Mouse (Mus musculus) stomach, embryonic 15.5 days (tissue): Measurements from ENCODE around the gene Samm50. TPM values are rescaled to one million over a fixed set of nuclear protein-coding genes. Genes with fewer than 3 reads are reported as not detected.

Experiments
- ATAC-seq: fragments of 200-750 bp; cut with Nextera tagmentation; 2 replicates; pipeline ENCODE4 v1.8.0; 2017; ENCODE audit warnings: low read depth, moderate number of reproducible peaks, moderate TSS enrichment; ENCODE audit not compliant: insufficient read depth, low FRiP score
- H3K27ac ChIP-seq: fragments of 300-500 bp; sonication (generic); 2 replicates; pipeline ENCODE4 v1.5.1; 2015; ENCODE audit warnings: mild to moderate bottlenecking, inconsistent platforms
- H3K27me3 ChIP-seq: fragments of 300-500 bp; sonication (generic); replicated peaks from 2 replicates; pipeline ENCODE4 v1.6.1; 2015; ENCODE audit warnings: inconsistent platforms
- H3K36me3 ChIP-seq: fragments of 300-500 bp; sonication (generic); 2 replicates; pipeline ENCODE4 v1.6.1; 2015; ENCODE audit warnings: inconsistent platforms
- H3K4me1 ChIP-seq: fragments of 300-500 bp; sonication (generic); 2 replicates; pipeline ENCODE4 v1.6.1; 2015; ENCODE audit warnings: inconsistent platforms
- H3K4me2 ChIP-seq: fragments of 300-500 bp; sonication (generic); 2 replicates; pipeline ENCODE4 v1.6.1; 2015; ENCODE audit warnings: mild to moderate bottlenecking, inconsistent platforms
- H3K4me3 ChIP-seq: fragments of 300-500 bp; sonication (generic); replicated peaks from 2 replicates; pipeline ENCODE4 v1.5.1; 2015; ENCODE audit warnings: inconsistent platforms
- H3K9ac ChIP-seq: fragments of 300-500 bp; sonication (generic); 2 replicates; pipeline ENCODE4 v1.6.1; 2015; ENCODE audit warnings: inconsistent platforms
- H3K9me3 ChIP-seq: fragments of 300-500 bp; sonication (generic); 2 replicates; pipeline ENCODE4 v1.6.1; 2016; ENCODE audit warnings: inconsistent platforms
- whole genome bisulfite sequencing: fragments of 180-500 bp; shearing (Covaris S2); methylation state at CpG from one replicate; pipeline ENCODE4 v1.1.7; 2015; 5-methylcytosine and 5-hydroxymethylcytosine counted together
- polyA plus RNA-seq: library from polyadenylated mRNA; unstranded; fragments of >200 nt; fragmentation: Nextera tagmentation; extraction: Ambion mirVana; gene quantifications from 2 replicates; pipeline ENCODE4 v1.2.1, GENCODE M21; 2015

Gene Samm50
- polyA plus RNA-seq, 1 experiment from 2014 or later: 103 TPM

GRCm38 (mm10) chr15:84245104-84245503 is 53.1 kb downstream of the Samm50 start:
- H3K4me3 ChIP-seq: no peak overlapping the region
- H3K27ac ChIP-seq: no peak overlapping the region
- H3K9me3 ChIP-seq: no peaks in the 10 kb centered on the region
- H3K4me1 ChIP-seq: no peaks in the 10 kb centered on the region
- H3K9ac ChIP-seq: no peak overlapping the region
- no peak for ATAC-seq
- no peaks in the 10 kb centered on the region for H3K36me3 ChIP-seq
- H3K27me3 ChIP-seq: no peaks in the 10 kb centered on the region
- no peak overlapping the region for H3K4me2 ChIP-seq
- 84% methylated on average over 7 of the region's 7 CpGs for WGBS

GRCm38 (mm10) chr15:84246195-84246594 is 54.2 kb downstream of the Samm50 start:
- peaks cover 3% of the 10 kb centered on the region; the same call in 1 of the 2 replicates for H3K4me1 ChIP-seq
- no peak for ATAC-seq
- no peak overlapping the region for H3K9ac ChIP-seq
- H3K27ac ChIP-seq: no peak overlapping the region
- WGBS: 83% methylated on average over 6 of the region's 6 CpGs
- H3K27me3 ChIP-seq: no peaks in the 10 kb centered on the region
- H3K4me3 ChIP-seq: no peak overlapping the region
- H3K4me2 ChIP-seq: no peak overlapping the region
- H3K36me3 ChIP-seq: no peaks in the 10 kb centered on the region
- no peaks in the 10 kb centered on the region for H3K9me3 ChIP-seq

DNA sequence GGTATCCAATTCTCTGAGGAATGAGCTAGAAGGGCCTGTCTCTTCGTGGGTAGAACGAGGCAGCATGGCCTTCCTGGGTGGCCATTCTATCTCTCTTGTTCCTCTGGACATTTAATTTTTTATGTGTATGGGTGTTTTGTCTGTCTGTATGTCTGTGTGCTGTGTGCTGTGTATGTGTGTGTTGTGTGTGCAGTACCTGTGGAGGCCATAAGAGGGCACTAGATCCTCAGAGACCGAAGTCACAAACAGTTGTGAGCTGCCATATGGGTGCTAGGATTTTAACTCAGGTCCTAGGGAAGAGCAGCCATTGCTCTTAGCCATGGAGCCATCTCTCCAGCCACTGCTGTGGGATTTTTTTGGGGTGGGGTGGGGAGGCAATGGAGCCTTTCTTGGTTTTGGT is 55.3 kb downstream of the Samm50 start:
- Histone ChIP-seq H3K9me3 (no peaks in the 10 kb centered on the region), H3K4me2 (no peak overlapping the region), H3K4me3 (no peak overlapping the region), H3K36me3 (no peaks in the 10 kb centered on the region), H3K4me1 (peaks cover 3% of the 10 kb centered on the region; the same call in 1 of the 2 replicates), H3K9ac (no peak overlapping the region), H3K27ac (no peak overlapping the region), H3K27me3 (no peaks in the 10 kb centered on the region)
- 92% methylated on average over 3 of the region's 3 CpGs for WGBS
- no peak for ATAC-seq

- WGBS: 48% methylated on average over 13 of the region's 13 CpGs
- H3K4me2 ChIP-seq: no peak overlapping the region
- no peaks in the 10 kb centered on the region for H3K27me3 ChIP-seq
- H3K9me3 ChIP-seq: no peaks in the 10 kb centered on the region
- no peak for ATAC-seq
- no peaks in the 10 kb centered on the region for H3K36me3 ChIP-seq
- H3K4me3 ChIP-seq: no peak overlapping the region
- H3K9ac ChIP-seq: no peak overlapping the region
- peaks cover 10% of the 10 kb centered on the region; the same call in 1 of the 2 replicates for H3K4me1 ChIP-seq
- no peak overlapping the region for H3K27ac ChIP-seq
Observed at GRCm38 (mm10) chr15:84251227-84251626, 59.2 kb downstream of the Samm50 start.

- Histone ChIP-seq H3K9ac (no peak overlapping the region), H3K36me3 (no peaks in the 10 kb centered on the region), H3K4me2 (no peak overlapping the region), H3K4me1 (peaks cover 10% of the 10 kb centered on the region; the same call in 1 of the 2 replicates), H3K27ac (no peak overlapping the region), H3K9me3 (no peaks in the 10 kb centered on the region), H3K4me3 (no peak overlapping the region), H3K27me3 (no peaks in the 10 kb centered on the region)
- 93% methylated on average over 7 of the region's 7 CpGs for WGBS
- ATAC-seq: no peak
Observed at GRCm38 (mm10) chr15:84252645-84253044, 60.6 kb downstream of the Samm50 start.

- no peak overlapping the region for H3K4me2 ChIP-seq
- no peaks in the 10 kb centered on the region for H3K36me3 ChIP-seq
- H3K27ac ChIP-seq: no peak overlapping the region
- H3K9ac ChIP-seq: no peak overlapping the region
- no peak overlapping the region for H3K4me3 ChIP-seq
- H3K4me1 ChIP-seq: peaks cover 10% of the 10 kb centered on the region; the same call in 1 of the 2 replicates
- WGBS: 50% methylated on average over 11 of the region's 11 CpGs
- no peaks in the 10 kb centered on the region for H3K27me3 ChIP-seq
- no peaks in the 10 kb centered on the region for H3K9me3 ChIP-seq
- ATAC-seq: no peak
Observed at GRCm38 (mm10) chr15:84253757-84254156, 61.7 kb downstream of the Samm50 start.

GRCm38 (mm10) chr15:84254387-84254786 is 62.3 kb downstream of the Samm50 start:
- Histone ChIP-seq H3K4me1 (peaks cover 10% of the 10 kb centered on the region; the same call in 1 of the 2 replicates), H3K4me3 (no peak overlapping the region), H3K4me2 (no peak overlapping the region), H3K27ac (no peak overlapping the region), H3K27me3 (no peaks in the 10 kb centered on the region), H3K9me3 (no peaks in the 10 kb centered on the region), H3K36me3 (no peaks in the 10 kb centered on the region), H3K9ac (no peak overlapping the region)
- WGBS: 62% methylated on average over 8 of the region's 8 CpGs
- no peak for ATAC-seq

DNA sequence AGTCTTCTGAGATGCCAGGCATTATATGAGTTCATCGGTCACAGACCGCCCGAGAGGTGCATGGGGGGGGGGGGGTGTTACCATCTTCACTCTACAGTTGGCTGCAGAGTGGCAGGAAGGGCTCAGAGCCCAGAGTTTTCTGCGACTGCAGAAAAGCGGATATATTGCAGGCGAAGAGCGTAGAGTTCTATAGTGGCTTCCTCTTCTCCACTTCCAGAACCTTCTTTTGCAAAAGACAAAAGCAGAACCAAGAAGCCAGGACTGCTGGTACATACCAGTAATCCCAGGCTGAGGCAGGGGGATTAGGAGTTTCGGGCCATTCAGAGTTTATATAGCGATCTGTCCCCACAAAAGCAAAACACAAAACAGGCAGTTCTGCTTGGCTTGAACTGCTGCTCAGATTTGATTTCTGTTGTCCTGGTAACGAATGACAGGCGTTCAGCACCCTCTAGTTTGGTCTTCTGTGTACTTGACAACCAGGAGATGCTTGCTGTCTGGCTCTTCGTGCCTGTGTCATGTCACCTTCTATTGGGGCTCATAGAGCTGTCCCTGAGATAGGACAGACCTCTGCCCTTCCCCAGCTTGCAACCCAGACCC is 64.3 kb downstream of the Samm50 start:
- H3K4me2 ChIP-seq: no peak overlapping the region
- H3K36me3 ChIP-seq: no peaks in the 10 kb centered on the region
- WGBS: 70% methylated on average over 12 of the region's 12 CpGs
- no peak overlapping the region for H3K27ac ChIP-seq
- no peak for ATAC-seq
- no peaks in the 10 kb centered on the region for H3K9me3 ChIP-seq
- no peak overlapping the region for H3K4me3 ChIP-seq
- peaks cover 7% of the 10 kb centered on the region; the same call in 1 of the 2 replicates for H3K4me1 ChIP-seq
- H3K9ac ChIP-seq: no peak overlapping the region
- no peaks in the 10 kb centered on the region for H3K27me3 ChIP-seq

DNA sequence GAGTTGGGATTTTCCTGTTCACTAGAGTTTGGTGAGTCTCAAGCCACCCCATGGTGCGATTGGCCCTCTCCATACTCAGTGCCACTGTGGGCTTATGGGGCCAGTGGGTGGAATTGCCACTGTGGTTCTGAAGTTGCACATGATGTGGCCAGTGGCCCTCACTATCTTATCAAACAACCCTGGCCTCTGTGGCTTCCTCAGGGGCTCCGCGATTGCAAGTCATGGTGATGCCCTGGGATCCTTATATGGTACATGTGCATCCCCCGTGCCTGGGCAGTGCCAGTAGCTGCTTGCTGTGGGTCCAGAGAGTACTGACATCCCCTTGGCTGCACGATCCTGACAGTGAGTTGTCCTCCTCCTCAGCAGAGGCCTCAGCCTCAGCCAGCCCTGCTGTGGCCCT is 64.8 kb downstream of the Samm50 start:
- no peak overlapping the region for H3K4me2 ChIP-seq
- 79% methylated on average over 5 of the region's 5 CpGs for WGBS
- H3K4me3 ChIP-seq: no peak overlapping the region
- no peaks in the 10 kb centered on the region for H3K36me3 ChIP-seq
- H3K27ac ChIP-seq: no peak overlapping the region
- no peaks in the 10 kb centered on the region for H3K27me3 ChIP-seq
- no peak for ATAC-seq
- H3K9me3 ChIP-seq: no peaks in the 10 kb centered on the region
- no peak overlapping the region for H3K9ac ChIP-seq
- 0 out of 2 replicates have a peak, but pooled peaks cover 7% of the 10 kb centered on the region for H3K4me1 ChIP-seq

- ATAC-seq: no peak
- H3K36me3 ChIP-seq: no peaks in the 10 kb centered on the region
- H3K27me3 ChIP-seq: no peaks in the 10 kb centered on the region
- 78% methylated on average over 9 of the region's 9 CpGs for WGBS
- no peak overlapping the region for H3K9ac ChIP-seq
- H3K4me3 ChIP-seq: no peak overlapping the region
- H3K4me1 ChIP-seq: 0 out of 2 replicates have a peak, but pooled peaks cover 3% of the 10 kb centered on the region
- H3K27ac ChIP-seq: no peak overlapping the region
- H3K9me3 ChIP-seq: no peaks in the 10 kb centered on the region
- H3K4me2 ChIP-seq: no peak overlapping the region
Observed at GRCm38 (mm10) chr15:84258602-84259355, 66.7 kb downstream of the Samm50 start.

DNA sequence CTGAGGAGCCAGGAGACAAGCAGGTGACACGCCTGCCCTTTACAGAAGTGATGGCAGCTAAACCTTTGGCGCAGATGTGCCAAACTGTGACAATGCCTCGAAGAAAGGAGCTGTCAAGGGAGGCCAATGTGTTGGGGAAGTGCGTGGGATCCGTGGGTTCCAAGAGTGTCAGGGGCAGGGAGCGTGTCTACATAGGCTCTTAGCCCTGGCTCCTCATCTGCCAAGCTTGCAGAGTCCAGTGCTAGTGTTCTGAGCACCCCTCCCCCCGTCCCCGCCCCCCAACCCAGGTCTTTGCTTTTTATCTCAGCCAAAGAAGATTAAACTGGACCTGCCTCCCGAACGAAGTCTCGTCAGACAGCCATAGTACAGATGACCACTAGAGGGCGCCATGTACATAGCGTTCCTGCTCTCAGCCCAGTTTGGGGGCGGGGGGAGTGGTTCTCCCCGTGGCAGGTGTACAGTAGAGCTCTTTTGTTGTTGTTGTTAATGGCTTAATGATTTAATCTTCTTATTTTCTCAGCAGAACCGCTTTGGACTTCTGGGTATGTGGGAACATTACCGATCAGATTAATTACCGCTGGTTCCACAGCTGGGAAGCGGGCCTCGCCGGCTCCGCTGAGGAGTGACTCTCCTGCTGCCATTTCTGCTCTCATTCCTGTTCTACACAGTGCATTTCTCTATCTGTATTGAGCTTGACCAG is 68.2 kb downstream of the Samm50 start:
- Histone ChIP-seq H3K9me3 (no peaks in the 10 kb centered on the region), H3K4me2 (no peak overlapping the region)

GRCm38 (mm10) chr15:84262630-84263029 is 70.6 kb downstream of the Samm50 start:
- Histone ChIP-seq H3K4me2 (no peak overlapping the region), H3K27me3 (no peaks in the 10 kb centered on the region), H3K4me3 (no peak overlapping the region), H3K9me3 (no peaks in the 10 kb centered on the region), H3K36me3 (no peaks in the 10 kb centered on the region), H3K4me1 (no peaks in the 10 kb centered on the region), H3K9ac (no peak overlapping the region), H3K27ac (no peak overlapping the region)
- no peak for ATAC-seq
- 92% methylated on average over 6 of the region's 6 CpGs for WGBS

More for the DNA sequence above, 68.2 kb downstream of the Samm50 start:
- 36% methylated on average over 22 of the region's 22 CpGs for WGBS
- no peaks in the 10 kb centered on the region for H3K4me1 ChIP-seq
- H3K4me3 ChIP-seq: no peak overlapping the region
- no peak overlapping the region for H3K27ac ChIP-seq
- H3K36me3 ChIP-seq: no peaks in the 10 kb centered on the region
- ATAC-seq: no peak
- no peaks in the 10 kb centered on the region for H3K27me3 ChIP-seq
- no peak overlapping the region for H3K9ac ChIP-seq
